Mouse (Mus musculus) testis, adult 2 months (tissue): ENCODE results near the gene Resp18.

Source experiments
- CTCF ChIP-seq: fragments of 200-500 bp; IDR thresholded peaks from 2 replicates; pipeline ENCODE4 v1.5.1; 2012; ENCODE audit warnings: low read depth, mild to moderate bottlenecking, inconsistent platforms, low read length, moderate library complexity; ENCODE audit not compliant: control insufficient read depth, insufficient read depth, insufficient replicate concordance
- POLR2A ChIP-seq: fragments of 200-500 bp; IDR thresholded peaks from 2 replicates; pipeline ENCODE4 v1.6.1; 2012; ENCODE audit warnings: low read depth, mild to moderate bottlenecking, inconsistent platforms, low read length, moderate library complexity; ENCODE audit not compliant: control insufficient read depth

- no peak for TF ChIP-seq CTCF
- TF ChIP-seq POLR2A: no peak
Observed at GRCm38 (mm10) chr1:75255516-75256046, 22.6 kb downstream of the Resp18 start.
